Mouse (Mus musculus): ENCODE measurements at regions not wholly inside any gene's neighbourhood (a gene's known extent, or its start where the extent isn't known, plus 50 kb on each side); places are given as distances from the start of the nearest gene placed in this dataset.

DNA sequence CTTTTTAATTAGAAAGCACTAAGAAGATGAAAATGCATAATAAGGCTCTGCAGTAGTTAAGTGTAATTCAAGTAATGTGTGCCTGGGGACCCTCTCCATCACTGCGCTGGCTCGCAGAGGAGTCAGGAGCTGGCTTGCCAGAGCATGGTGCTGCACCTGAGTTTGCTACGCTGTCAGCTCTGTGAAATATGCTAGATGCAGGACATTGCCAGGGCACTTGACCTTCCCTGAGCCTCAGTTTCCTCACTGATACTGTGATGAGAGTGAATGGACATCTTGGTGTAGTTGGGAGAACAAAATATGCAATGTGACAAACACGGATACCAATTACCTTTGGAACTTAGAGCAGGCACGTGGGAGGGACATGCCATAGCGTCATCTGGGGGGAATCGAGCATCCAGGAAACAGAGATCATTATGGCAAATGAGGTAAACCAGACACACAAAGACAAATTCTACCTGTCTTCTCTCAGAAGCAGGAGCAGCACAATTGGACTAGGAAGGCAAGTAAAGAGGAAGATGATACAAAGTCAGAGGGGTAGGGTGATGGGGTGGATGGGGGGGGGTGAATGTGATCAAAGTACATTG lies 133.6 kb upstream of the Slco3a1 start:
- CTCF ChIA-PET, result no interaction called here

DNA sequence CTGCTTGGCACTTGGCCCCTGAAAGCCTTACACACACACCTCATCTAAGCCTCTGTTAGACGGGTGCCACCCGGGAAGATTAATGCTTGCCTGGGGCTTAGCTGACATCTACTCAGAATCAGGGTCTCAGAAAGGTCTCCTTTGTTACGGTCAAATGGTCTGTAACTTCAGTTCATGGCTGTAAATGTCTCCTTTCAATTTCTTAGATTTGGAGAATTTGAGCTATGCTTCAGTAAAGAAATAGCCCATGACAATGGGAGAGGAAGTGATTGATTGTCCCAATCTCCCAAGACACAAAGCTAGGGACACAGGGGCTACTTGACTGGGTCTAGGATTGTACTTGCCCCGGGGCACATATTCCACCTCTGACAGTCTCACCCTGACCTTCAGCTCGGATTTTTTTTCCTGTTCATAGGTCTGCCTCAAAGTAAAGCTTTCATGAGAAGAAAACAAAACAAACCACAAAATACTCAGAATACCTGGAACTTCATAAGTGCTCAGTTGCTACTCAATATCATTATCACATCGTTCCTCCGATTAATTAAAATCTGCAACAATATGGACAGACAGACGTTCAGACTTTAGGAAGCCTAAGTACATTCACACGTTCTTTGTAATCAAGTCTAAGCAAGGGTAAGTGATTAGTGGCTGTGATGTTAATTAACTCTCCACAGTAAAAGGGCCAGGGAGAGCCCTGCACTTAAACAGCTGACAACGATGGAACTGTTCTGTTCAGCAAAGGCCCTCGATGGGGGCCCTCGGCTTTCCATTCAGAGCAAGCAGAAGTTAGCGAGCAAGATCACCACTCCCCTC lies 132.9 kb upstream of the Slco3a1 start:
- CTCF ChIA-PET, result no interaction called here

DNA sequence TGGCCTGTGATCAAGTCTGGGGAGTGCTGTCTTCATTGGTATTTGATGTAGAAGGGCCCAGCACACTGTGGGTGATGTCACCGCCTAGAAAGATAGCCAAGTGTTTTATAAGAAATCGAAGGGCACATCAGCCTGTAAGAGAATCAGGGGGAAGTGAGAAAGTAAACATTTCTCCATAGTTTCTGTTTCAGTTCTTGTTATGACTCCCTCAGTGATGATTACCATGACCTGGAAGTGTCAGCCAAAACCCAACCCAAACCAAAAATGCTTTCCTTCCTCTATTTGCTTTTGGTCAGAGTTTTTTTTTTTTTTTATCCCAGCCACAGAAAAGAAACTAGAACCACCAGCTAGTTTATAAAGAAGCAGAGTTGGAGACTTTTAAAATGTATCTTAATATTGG lies 129.4 kb upstream of the Slco3a1 start:
- CTCF ChIA-PET, result no interaction called here

DNA sequence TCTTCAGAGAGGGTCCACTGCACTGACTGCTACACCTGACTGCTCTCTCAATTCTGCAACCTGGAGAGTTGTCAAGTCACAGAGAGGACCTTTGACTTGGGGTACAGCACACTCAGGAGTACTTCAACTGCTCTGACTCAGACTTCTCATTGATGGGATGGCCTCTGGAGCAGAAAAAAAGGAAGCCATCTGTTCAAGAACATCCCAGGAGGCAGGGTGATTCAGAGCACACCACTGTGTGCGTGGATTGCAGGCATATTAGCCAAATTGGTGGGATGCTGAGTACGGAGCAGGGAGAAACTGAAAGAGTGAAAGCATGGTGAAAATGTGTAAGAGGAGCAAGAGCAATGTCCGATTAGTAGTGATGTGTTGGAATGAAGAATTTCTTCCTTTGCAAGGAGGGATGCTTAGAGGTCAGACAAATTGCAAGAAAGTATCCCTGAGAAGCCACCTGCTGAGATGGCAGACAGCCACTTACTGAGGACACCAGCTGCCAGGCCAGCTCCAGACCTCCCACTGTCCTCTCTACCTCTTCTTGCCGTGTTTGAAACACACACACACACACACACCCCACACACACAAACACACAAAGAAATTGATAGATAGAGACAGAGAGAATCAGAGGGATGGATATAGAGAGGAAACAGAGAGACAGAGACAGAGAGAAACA lies 119.2 kb upstream of the Slco3a1 start:
- CTCF ChIA-PET, result no interaction called here

DNA sequence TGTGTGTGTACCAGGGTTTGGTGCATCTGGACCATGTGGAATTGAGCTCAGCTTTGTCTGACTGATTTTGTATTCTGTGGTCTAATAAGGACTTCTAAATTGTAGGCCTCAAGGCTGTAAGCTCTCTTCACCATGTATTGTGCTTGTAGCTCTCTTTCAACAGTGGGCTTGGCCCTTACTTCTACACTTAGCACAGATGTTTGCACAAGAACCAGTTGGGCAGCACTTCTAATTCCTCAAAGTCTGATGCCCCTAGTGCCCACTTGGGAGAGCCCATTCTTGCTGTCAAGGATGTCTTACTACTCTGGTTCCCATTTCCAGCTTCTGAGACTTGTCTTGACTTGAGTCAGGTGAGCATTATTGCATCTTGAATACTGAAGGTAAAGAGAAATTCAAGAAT lies 114.5 kb upstream of the Slco3a1 start:
- CTCF ChIA-PET, result no interaction called here

DNA sequence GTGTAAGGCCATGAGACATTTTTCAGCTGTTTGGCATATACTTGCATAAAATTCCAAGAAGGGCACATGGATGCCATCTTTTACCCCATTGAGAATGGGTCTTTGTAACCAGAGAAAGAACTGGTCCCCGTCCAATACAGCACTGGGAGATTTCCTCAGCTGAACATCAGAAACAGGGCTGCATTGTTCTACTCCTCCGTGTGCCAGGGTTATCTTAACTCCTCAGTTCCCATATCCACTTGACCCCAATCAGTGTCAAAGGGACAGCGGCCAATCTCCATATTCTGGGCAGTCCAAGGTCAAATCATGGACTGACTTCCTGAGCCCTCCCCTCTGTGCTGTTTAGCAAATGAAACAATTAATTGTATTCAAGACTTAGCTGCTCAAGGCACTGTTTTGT lies 112.5 kb upstream of the Slco3a1 start:
- CTCF ChIA-PET, result no interaction called here

DNA sequence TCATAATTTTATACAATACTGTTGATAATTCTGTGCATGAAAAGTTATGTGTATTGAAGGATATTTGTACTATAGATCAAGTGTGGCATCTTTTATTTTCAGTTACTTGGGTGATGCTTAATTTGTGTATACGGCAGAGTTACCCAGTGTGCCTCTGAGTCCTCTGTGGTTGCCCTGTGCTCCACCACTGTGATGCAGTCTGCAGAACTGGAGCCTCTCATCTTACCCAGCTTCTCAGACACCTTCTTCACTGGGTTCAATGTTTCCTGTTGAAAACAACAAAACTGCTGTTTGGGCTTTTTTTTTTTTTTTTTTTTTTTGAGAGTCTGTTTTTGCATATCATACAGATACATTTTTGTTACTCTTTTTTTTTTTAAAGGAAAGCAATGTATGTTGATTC lies 109.2 kb upstream of the Slco3a1 start:
- CTCF ChIA-PET, result interaction anchor here (0.6 to 0.7 kb wide), 3 partner anchors 27 to 1157 kb away, joined by 3 to 11 read pairs (median 8); no protein-coding TSS in a partner anchor

DNA sequence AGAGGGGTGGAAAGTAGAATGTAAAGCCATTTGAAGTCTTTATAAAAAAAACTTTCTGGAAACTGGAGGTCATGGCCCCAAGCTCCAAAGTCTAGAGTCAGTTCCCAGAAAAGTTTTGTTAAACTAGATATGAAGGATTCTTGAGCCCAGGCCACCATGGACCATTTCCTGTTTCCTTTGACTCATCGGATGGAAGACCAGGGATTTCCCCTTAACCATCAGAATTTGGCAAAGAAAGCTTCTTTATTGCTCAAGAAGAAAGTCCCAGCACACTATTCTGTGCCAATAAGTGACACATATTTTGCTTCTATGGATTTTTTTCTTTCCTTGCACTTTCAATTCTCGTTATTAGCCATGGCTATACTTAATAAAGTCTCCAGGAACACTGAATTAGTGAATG lies 92.7 kb upstream of the Slco3a1 start:
- CTCF ChIA-PET, result no interaction called here

DNA sequence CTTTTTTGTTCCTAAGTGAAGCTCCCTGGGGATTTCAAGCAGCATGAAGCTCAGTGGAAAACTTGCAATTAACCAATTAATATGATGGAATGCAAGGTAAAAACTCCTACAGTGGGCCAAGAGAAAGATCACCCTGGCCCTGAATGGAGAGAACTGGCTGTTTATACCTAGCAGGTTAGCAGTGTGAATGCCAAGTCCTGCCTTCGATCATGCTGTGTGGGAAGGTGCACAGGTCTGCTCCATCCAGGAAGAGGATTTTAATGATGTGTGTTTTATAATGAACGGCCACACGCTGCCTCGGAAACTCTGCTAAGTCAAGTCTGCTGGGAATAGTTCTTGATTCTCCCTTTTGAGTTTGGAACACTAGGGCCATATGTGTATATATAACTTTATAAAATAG lies 85.6 kb upstream of the Slco3a1 start:
- CTCF ChIA-PET, result no interaction called here

DNA sequence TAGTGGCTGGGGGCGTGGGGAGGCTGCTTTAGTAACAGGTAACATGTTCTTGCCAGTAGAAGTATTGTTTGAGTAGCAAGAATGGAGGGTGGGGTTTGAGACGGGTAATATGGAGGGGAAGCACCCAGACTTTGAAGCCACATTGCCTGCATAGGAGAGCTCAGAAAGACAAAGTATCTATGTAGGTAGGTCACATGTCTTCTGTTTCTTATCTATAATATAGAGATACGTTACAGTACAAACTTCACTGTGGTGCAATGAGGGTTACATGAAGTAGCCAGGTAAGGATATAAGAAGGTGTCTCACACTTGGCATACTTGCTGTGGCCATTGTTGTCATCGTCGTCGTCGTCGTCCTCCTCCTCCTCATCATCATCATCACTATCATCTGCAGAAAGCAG lies 77.6 kb upstream of the Slco3a1 start:
- CTCF ChIA-PET, result no interaction called here

DNA sequence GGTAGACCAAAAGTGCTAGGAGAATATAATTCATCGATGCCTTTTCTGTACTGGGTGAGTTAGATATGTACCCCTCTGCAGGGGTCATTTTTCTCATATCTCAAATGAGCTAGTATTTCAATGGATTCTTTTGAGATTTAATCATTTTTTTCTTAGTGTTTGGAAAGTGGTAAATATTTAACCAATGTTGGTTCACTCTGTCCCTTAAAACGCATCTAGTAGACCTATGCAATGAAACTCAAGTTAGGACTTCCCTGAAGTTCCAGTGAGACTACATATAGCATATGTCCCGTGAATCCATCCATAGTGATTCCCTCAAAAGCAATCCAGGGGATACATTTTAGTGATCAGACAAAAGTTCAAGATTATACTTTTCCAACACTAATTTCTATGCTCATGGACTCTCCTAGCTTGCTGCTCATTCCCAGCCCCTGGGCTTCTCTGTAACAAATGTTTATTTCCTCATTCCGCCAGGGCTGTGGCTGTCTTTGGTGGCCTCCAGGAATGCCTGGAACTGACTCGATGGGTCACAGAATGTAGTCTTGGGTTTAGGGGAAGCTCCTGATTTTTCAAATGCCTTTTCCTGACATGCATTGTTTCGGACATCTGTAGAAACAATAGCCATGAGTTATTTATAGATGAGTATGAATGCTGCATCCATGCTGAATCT lies 74.4 kb upstream of the Slco3a1 start:
- CTCF ChIA-PET, result no interaction called here

All from spleen, embryonic (tissue).